Mouse (Mus musculus) heart, adult 2 months (tissue): Measurements from ENCODE around the gene Kcnc3. TPM values are rescaled to one million over a fixed set of nuclear protein-coding genes. Genes with fewer than 3 reads are reported as not detected.
A peak's percentile ranks its signal among the peaks of the same experiment; 100 is the strongest.

ENCODE experiments used
- DNase-seq, 2 experiments: peaks; one replicate each; pipeline ENCODE4 v3.0.0; 2021
- H3K27ac ChIP-seq: fragments of 200-600 bp; 2 replicates; pipeline ENCODE4 v1.8.1; 2022
- H3K27me3 ChIP-seq: fragments of 200-500 bp; 2 replicates; pipeline ENCODE4 v1.6.1; 2012; ENCODE audit warnings: mild to moderate bottlenecking, low read length, inconsistent platforms, mixed read lengths; ENCODE audit not compliant: control insufficient read depth, insufficient read depth
- H3K36me3 ChIP-seq: fragments of 200-500 bp; 2 replicates; pipeline ENCODE4 v1.6.1; 2012; ENCODE audit warnings: low read length, inconsistent platforms; ENCODE audit not compliant: control insufficient read depth, insufficient read depth
- H3K4me1 ChIP-seq: fragments of 200-500 bp; 2 replicates; pipeline ENCODE4 v1.6.1; 2011; ENCODE audit warnings: low read length; ENCODE audit not compliant: control insufficient read depth, insufficient read depth
- H3K4me3 ChIP-seq: fragments of 200-600 bp; 2 replicates; pipeline ENCODE4 v1.8.1; 2022
- H3K79me2 ChIP-seq: fragments of 200-500 bp; replicated peaks from 2 replicates; pipeline ENCODE4 v1.6.1; 2012; ENCODE audit warnings: mild to moderate bottlenecking, inconsistent platforms, low read length, moderate library complexity, mixed read lengths; ENCODE audit not compliant: control insufficient read depth, insufficient read depth
- H3K9ac ChIP-seq: fragments of 200-500 bp; 2 replicates; pipeline ENCODE4 v1.6.1; 2012; ENCODE audit warnings: low read depth, mild to moderate bottlenecking, control low read depth, inconsistent platforms, low read length, mixed read lengths
- CTCF ChIP-seq: fragments of 200-600 bp; IDR thresholded peaks from 2 replicates; pipeline ENCODE4 v1.8.1; 2022; ENCODE audit warnings: antibody characterized with exemption, mild to moderate bottlenecking, moderate library complexity
- EP300 ChIP-seq: fragments of 200-500 bp; IDR thresholded peaks from 2 replicates; pipeline ENCODE4 v1.6.1; 2011; ENCODE audit warnings: low read depth, low read length, control low read depth; ENCODE audit not compliant: insufficient read depth
- POLR2A ChIP-seq: fragments of 200-500 bp; IDR thresholded peaks from 2 replicates; pipeline ENCODE4 v1.6.1; 2011; ENCODE audit warnings: mild to moderate bottlenecking, low read depth, low read length, control low read depth; ENCODE audit not compliant: insufficient read depth
- WGBS: fragments of 180-500 bp; shearing (Covaris S2); methylation state at CpG from one replicate; pipeline ENCODE4 v1.1.7; 2018; 5-methylcytosine and 5-hydroxymethylcytosine counted together
- intact Hi-C: fragments of 180-260 bp; cut with DNase I; formaldehyde crosslinking; loops from one replicate; pipeline ENCODE4 v1.15.1; 2025
- polyA plus RNA-seq: library from polyadenylated mRNA; depleted of rRNA; stranded (reverse); fragments of >200 nt; gene quantifications from 2 replicates; pipeline ENCODE4 v1.2.3, GENCODE M21; 2012; rRNA removed
- total RNA-seq, 2 experiments: library from RNA; stranded (reverse); gene quantifications; 2 replicates each; pipeline ENCODE4 v1.2.3; 2021

The Kcnc3 gene
- total and polyA plus RNA-seq, 3 experiments: 2.2 to 3.0 (median 2.9) TPM

GRCm38 (mm10) chr7:44653773-44654172, 63.3 kb downstream of the Kcnc3 start:
- WGBS: 49% methylated on average over 8 of the region's 8 CpGs
- H3K4me1 ChIP-seq: no peaks in the 10 kb centered on the region
- DNase-seq: no peak
- H3K79me2 ChIP-seq: no peaks in the 10 kb centered on the region
- H3K4me3 ChIP-seq: no peak overlapping the region
- no peak for TF ChIP-seq EP300
- peak; percentile 55 for TF ChIP-seq CTCF
- no peak for TF ChIP-seq POLR2A
- intact Hi-C loops: loop anchor here (5.0 to 10.0 kb wide), 2 partner anchors 169 to 389 kb away; partner anchors contain the start of gene Gm15517
- no peaks in the 10 kb centered on the region for H3K27me3 ChIP-seq
- no peaks in the 10 kb centered on the region for H3K36me3 ChIP-seq
- H3K9ac ChIP-seq: no peak overlapping the region
- H3K27ac ChIP-seq: no peak overlapping the region

Other genes starting within 250 kb of the Kcnc3 start
- 1 to 10 TPM; 1.4 to 2.5 TPM for gene Syt3, start 206.6 kb upstream of the Kcnc3 start, total RNA-seq
- gene Syt3, start 206.6 kb upstream of the Kcnc3 start, polyA plus RNA-seq: 3.1 and 3.2 TPM in 2 replicates
- gene 1700008O03Rik, start 204.8 kb upstream of the Kcnc3 start, total RNA-seq: under 1 TPM; 0.21 to 0.25 TPM
- 0.12 and 0.47 TPM in 2 replicates for gene 1700008O03Rik, start 204.8 kb upstream of the Kcnc3 start, polyA plus RNA-seq
- gene Lrrc4b, start 161.6 kb upstream of the Kcnc3 start, total RNA-seq: 10 to 100 TPM; 30.1 to 34.1 TPM
- 33.2 and 36.2 TPM in 2 replicates for gene Lrrc4b, start 161.6 kb upstream of the Kcnc3 start, polyA plus RNA-seq
- gene Aspdh, start 125.3 kb upstream of the Kcnc3 start, total RNA-seq: 1 to 10 TPM; 1.3 to 1.5 TPM
- gene Aspdh, start 125.3 kb upstream of the Kcnc3 start, polyA plus RNA-seq: 2.4 and 2.6 TPM in 2 replicates
- 100 to 1,000 TPM; 139 to 147 TPM for gene Josd2, start 122.7 kb upstream of the Kcnc3 start, total RNA-seq
- gene Josd2, start 122.7 kb upstream of the Kcnc3 start, polyA plus RNA-seq: 211 and 242 TPM in 2 replicates
- 10 to 100 TPM; 86.1 to 87.6 TPM for gene Emc10, start 94.1 kb upstream of the Kcnc3 start, total RNA-seq
- 152 and 180 TPM in 2 replicates for gene Emc10, start 94.1 kb upstream of the Kcnc3 start, polyA plus RNA-seq
- 1 to 10 TPM; 2.6 to 3.3 TPM for gene Fam71e1, start 94.1 kb upstream of the Kcnc3 start, total RNA-seq
- gene Fam71e1, start 94.1 kb upstream of the Kcnc3 start, polyA plus RNA-seq: 4.1 and 6.4 TPM in 2 replicates
- gene Mybpc2, start 66.0 kb upstream of the Kcnc3 start, total RNA-seq: 10 to 100 TPM; 13.1 to 16.7 TPM
- gene Mybpc2, start 66.0 kb upstream of the Kcnc3 start, polyA plus RNA-seq: 7.1 and 10.8 TPM in 2 replicates
- under 1 TPM; 0.31 to 0.75 TPM for gene Spib, start 58.6 kb upstream of the Kcnc3 start, total RNA-seq
- gene Spib, start 58.6 kb upstream of the Kcnc3 start, polyA plus RNA-seq: 0.88 and 3.1 TPM in 2 replicates
- gene Pold1, start 41.8 kb upstream of the Kcnc3 start, total RNA-seq: 10 to 100 TPM; 10.8 to 11.7 TPM
- 12.9 and 15.5 TPM in 2 replicates for gene Pold1, start 41.8 kb upstream of the Kcnc3 start, polyA plus RNA-seq
- 10 to 100 TPM; 49.7 to 53.7 TPM for gene Nr1h2, start 36.7 kb upstream of the Kcnc3 start, total RNA-seq
- 65.7 and 84.8 TPM in 2 replicates for gene Nr1h2, start 36.7 kb upstream of the Kcnc3 start, polyA plus RNA-seq
- gene Napsa, start 18.3 kb upstream of the Kcnc3 start, total RNA-seq: 1 to 10 TPM in 1 of 2 experiments, under 1 TPM in 1; 0.76 to 1.3 TPM
- gene Napsa, start 18.3 kb upstream of the Kcnc3 start, polyA plus RNA-seq: 1.8 and 4.7 TPM in 2 replicates
- gene Myh14, start 80.2 kb downstream of the Kcnc3 start, total RNA-seq: 10 to 100 TPM; 79.4 to 96.6 TPM
- 23.1 and 24.8 TPM in 2 replicates for gene Myh14, start 80.2 kb downstream of the Kcnc3 start, polyA plus RNA-seq
- not detected for gene Izumo2, start 118.1 kb downstream of the Kcnc3 start, total RNA-seq
- gene Izumo2, start 118.1 kb downstream of the Kcnc3 start, polyA plus RNA-seq: not detected in 2 replicates
- 10 to 100 TPM; 23.3 to 26.7 TPM for gene Vrk3, start 157.7 kb downstream of the Kcnc3 start, total RNA-seq
- 36.3 and 41.3 TPM in 2 replicates for gene Vrk3, start 157.7 kb downstream of the Kcnc3 start, polyA plus RNA-seq
- gene Zfp473, start 160.4 kb downstream of the Kcnc3 start, total RNA-seq: not detected
- gene Zfp473, start 160.4 kb downstream of the Kcnc3 start, polyA plus RNA-seq: 0.03 and 0.12 TPM in 2 replicates
- 10 to 100 TPM; 27.1 to 28.0 TPM for gene Nup62, start 225.4 kb downstream of the Kcnc3 start, total RNA-seq
- 36.0 and 36.6 TPM in 2 replicates for gene Nup62, start 225.4 kb downstream of the Kcnc3 start, polyA plus RNA-seq
- gene Il4i1, start 225.7 kb downstream of the Kcnc3 start, total RNA-seq: under 1 TPM; 0.61 to 0.70 TPM
- 1.3 and 1.5 TPM in 2 replicates for gene Il4i1, start 225.7 kb downstream of the Kcnc3 start, polyA plus RNA-seq
- 10 to 100 TPM; 60.2 to 63.4 TPM for gene Atf5, start 226.0 kb downstream of the Kcnc3 start, total RNA-seq
- gene Atf5, start 226.0 kb downstream of the Kcnc3 start, polyA plus RNA-seq: 42.3 and 73.6 TPM in 2 replicates